Mouse (Mus musculus): ENCODE measurements at regions not wholly inside any gene's neighbourhood (a gene's known extent, or its start where the extent isn't known, plus 50 kb on each side); places are given as distances from the start of the nearest gene placed in this dataset.

- in situ Hi-C loops (cut with MseI, MboI), result no loop called here
These were observed 241.3 kb upstream of the Tle3 start for GRCm38 (mm10) chr9:61130877-61131276.

GRCm38 (mm10) chr9:61135263-61135882 is 236.8 kb upstream of the Tle3 start:
- in situ Hi-C loops (cut with MseI, MboI), result no loop called here

- in situ Hi-C loops (cut with MseI, MboI), result no loop called here
These were observed 236.2 kb upstream of the Tle3 start for GRCm38 (mm10) chr9:61135917-61136316.

GRCm38 (mm10) chr9:61138741-61139368 is 233.3 kb upstream of the Tle3 start:
- in situ Hi-C loops (cut with MseI, MboI), result no loop called here

GRCm38 (mm10) chr9:61143101-61143500 is 229.1 kb upstream of the Tle3 start:
- in situ Hi-C loops (cut with MseI, MboI), result no loop called here

GRCm38 (mm10) chr9:61144685-61145318 is 227.4 kb upstream of the Tle3 start:
- in situ Hi-C loops (cut with MseI, MboI), result no loop called here

- in situ Hi-C loops (cut with MseI, MboI), result no loop called here
These were observed 226.4 kb upstream of the Tle3 start for GRCm38 (mm10) chr9:61145738-61146137.

GRCm38 (mm10) chr9:61151201-61151600 is 221.0 kb upstream of the Tle3 start:
- in situ Hi-C loops (cut with MseI, MboI), result no loop called here

- in situ Hi-C loops (cut with MseI, MboI), result no loop called here
These were observed 220.2 kb upstream of the Tle3 start for GRCm38 (mm10) chr9:61151901-61152337.

GRCm38 (mm10) chr9:61154721-61155120 is 217.4 kb upstream of the Tle3 start:
- in situ Hi-C loops (cut with MseI, MboI), result no loop called here

GRCm38 (mm10) chr9:61155851-61156250 is 216.3 kb upstream of the Tle3 start:
- in situ Hi-C loops (cut with MseI, MboI), result no loop called here

- in situ Hi-C loops (cut with MseI, MboI), result no loop called here
These were observed 213.9 kb upstream of the Tle3 start for GRCm38 (mm10) chr9:61158192-61158770.

- in situ Hi-C loops (cut with MseI, MboI), result no loop called here
These were observed 213.0 kb upstream of the Tle3 start for GRCm38 (mm10) chr9:61159159-61159558.

GRCm38 (mm10) chr9:61159616-61160015 is 212.6 kb upstream of the Tle3 start:
- in situ Hi-C loops (cut with MseI, MboI), result no loop called here

- in situ Hi-C loops (cut with MseI, MboI), result no loop called here
These were observed 209.3 kb upstream of the Tle3 start for GRCm38 (mm10) chr9:61162884-61163283.

- in situ Hi-C loops (cut with MseI, MboI), result no loop called here
These were observed 208.4 kb upstream of the Tle3 start for GRCm38 (mm10) chr9:61163671-61164288.

GRCm38 (mm10) chr9:61164501-61165251 is 207.5 kb upstream of the Tle3 start:
- in situ Hi-C loops (cut with MseI, MboI), result no loop called here

GRCm38 (mm10) chr9:61166115-61166514 is 206.1 kb upstream of the Tle3 start:
- in situ Hi-C loops (cut with MseI, MboI), result no loop called here

GRCm38 (mm10) chr9:61167097-61167842 is 204.9 kb upstream of the Tle3 start:
- in situ Hi-C loops (cut with MseI, MboI), result no loop called here

- in situ Hi-C loops (cut with MseI, MboI), result no loop called here
These were observed 203.2 kb upstream of the Tle3 start for GRCm38 (mm10) chr9:61168931-61169330.
